Mouse (Mus musculus): ENCODE measurements around the gene Tnnt2. TPM values are rescaled to one million over a fixed set of nuclear protein-coding genes. Genes with fewer than 3 reads are reported as not detected.
A peak's percentile ranks its signal among the peaks of the same experiment; 100 is the strongest.

The Tnnt2 gene
- total and polyA plus RNA-seq, 3 experiments: 3,392 to 9,301 (median 8,290) TPM

GRCm38 (mm10) chr1:135854591-135855343 is 18.6 kb downstream of the Tnnt2 start:
- no peak for DNase-seq
- TF ChIP-seq CTCF (IDR thresholded peaks at IDR 0.05): no peak
- peak; percentile 84 for TF ChIP-seq EP300 (IDR thresholded peaks at IDR 0.05; ENCODE audit: insufficient read depth, low read depth, low read length)
- TF ChIP-seq POLR2A (IDR thresholded peaks at IDR 0.05; ENCODE audit: insufficient read depth, low read depth, low read length): peak; percentile 70
- H3K27ac ChIP-seq: no peak overlapping the region

GRCm38 (mm10) chr1:135855344-135855687 is 19.2 kb downstream of the Tnnt2 start:
- H3K4me3 ChIP-seq: no peak overlapping the region
- H3K27ac ChIP-seq: no peak overlapping the region
- intact Hi-C loops (cut with DNase I): no loop called here
- 58% methylated on average over 1 of the region's 1 CpGs for WGBS
- no peaks in the 10 kb centered on the region for H3K79me2 ChIP-seq (replicated peaks; ENCODE audit: control insufficient read depth, insufficient read depth, low read length)
- H3K27me3 ChIP-seq (ENCODE audit: control insufficient read depth, insufficient read depth, low read length): no peaks in the 10 kb centered on the region
- H3K36me3 ChIP-seq (ENCODE audit: control insufficient read depth, insufficient read depth, low read length): no peaks in the 10 kb centered on the region
- peak; percentile 44; the same call in 1 of the 2 replicates for TF ChIP-seq POLR2A (IDR thresholded peaks at IDR 0.05; ENCODE audit: insufficient read depth, low read depth, low read length)
- peak; percentile 45; the same call in 1 of the 2 replicates for TF ChIP-seq EP300 (IDR thresholded peaks at IDR 0.05; ENCODE audit: insufficient read depth, low read depth, low read length)
- no peak for TF ChIP-seq CTCF (IDR thresholded peaks at IDR 0.05)
- H3K9ac ChIP-seq (ENCODE audit: low read depth, low read length): no peak overlapping the region
- peaks cover 2% of the 10 kb centered on the region; the same call in 1 of the 2 replicates for H3K4me1 ChIP-seq (ENCODE audit: control insufficient read depth, insufficient read depth, low read length)
- DNase-seq: no peak

More at GRCm38 (mm10) chr1:135854591-135855343, 18.6 kb downstream of the Tnnt2 start:
- 54% methylated on average over 6 of the region's 6 CpGs for WGBS
- Histone ChIP-seq H3K79me2 (replicated peaks; ENCODE audit: control insufficient read depth, insufficient read depth, low read length) (no peaks in the 10 kb centered on the region), H3K27me3 (ENCODE audit: control insufficient read depth, insufficient read depth, low read length) (no peaks in the 10 kb centered on the region), H3K4me3 (no peak overlapping the region), H3K36me3 (ENCODE audit: control insufficient read depth, insufficient read depth, low read length) (no peaks in the 10 kb centered on the region), H3K9ac (ENCODE audit: low read depth, low read length) (no peak overlapping the region), H3K4me1 (ENCODE audit: control insufficient read depth, insufficient read depth, low read length) (peaks cover 2% of the 10 kb centered on the region; the same call in 1 of the 2 replicates)
- intact Hi-C loops (cut with DNase I): no loop called here

- H3K36me3 ChIP-seq (ENCODE audit: control insufficient read depth, insufficient read depth, low read length): no peaks in the 10 kb centered on the region
- no peak overlapping the region for H3K27ac ChIP-seq
- no peaks in the 10 kb centered on the region for H3K79me2 ChIP-seq (replicated peaks; ENCODE audit: control insufficient read depth, insufficient read depth, low read length)
- DNase-seq: no peak
- WGBS: 50% methylated on average over 4 of the region's 4 CpGs
- H3K9ac ChIP-seq (ENCODE audit: low read depth, low read length): no peak overlapping the region
- H3K27me3 ChIP-seq (ENCODE audit: control insufficient read depth, insufficient read depth, low read length): no peaks in the 10 kb centered on the region
- TF ChIP-seq POLR2A (IDR thresholded peaks at IDR 0.05; ENCODE audit: insufficient read depth, low read depth, low read length): no peak; the same call in 1 of the 2 replicates
- TF ChIP-seq EP300 (IDR thresholded peaks at IDR 0.05; ENCODE audit: insufficient read depth, low read depth, low read length): 0 out of 2 replicates have a peak, but pooled peaks have one; percentile 4
- TF ChIP-seq CTCF (IDR thresholded peaks at IDR 0.05): no peak
- H3K4me3 ChIP-seq: no peak overlapping the region
- H3K4me1 ChIP-seq (ENCODE audit: control insufficient read depth, insufficient read depth, low read length): peaks cover 2% of the 10 kb centered on the region; the same call in 1 of the 2 replicates
- intact Hi-C loops (cut with DNase I): no loop called here
These were observed 19.9 kb downstream of the Tnnt2 start for GRCm38 (mm10) chr1:135856070-135856469.

GRCm38 (mm10) chr1:135857137-135857775 is 21.1 kb downstream of the Tnnt2 start:
- Histone ChIP-seq H3K36me3 (ENCODE audit: control insufficient read depth, insufficient read depth, low read length) (no peaks in the 10 kb centered on the region), H3K4me3 (no peak overlapping the region), H3K27ac (no peak overlapping the region), H3K27me3 (ENCODE audit: control insufficient read depth, insufficient read depth, low read length) (no peaks in the 10 kb centered on the region), H3K9ac (ENCODE audit: low read depth, low read length) (no peak overlapping the region), H3K79me2 (replicated peaks; ENCODE audit: control insufficient read depth, insufficient read depth, low read length) (no peaks in the 10 kb centered on the region), H3K4me1 (ENCODE audit: control insufficient read depth, insufficient read depth, low read length) (peaks cover 4% of the 10 kb centered on the region)
- no peak for DNase-seq
- TF ChIP-seq POLR2A (IDR thresholded peaks at IDR 0.05; ENCODE audit: insufficient read depth, low read depth, low read length): 0 out of 2 replicates have a peak, but pooled peaks have one; percentile 26
- TF ChIP-seq CTCF (IDR thresholded peaks at IDR 0.05): no peak
- WGBS: 54% methylated on average over 11 of the region's 11 CpGs
- intact Hi-C loops (cut with DNase I): no loop called here

- no peak overlapping the region for H3K4me3 ChIP-seq
- no peak overlapping the region for H3K9ac ChIP-seq (ENCODE audit: low read depth, low read length)
- WGBS: 87% methylated on average over 7 of the region's 7 CpGs
- H3K36me3 ChIP-seq (ENCODE audit: control insufficient read depth, insufficient read depth, low read length): no peaks in the 10 kb centered on the region
- intact Hi-C loops (cut with DNase I): no loop called here
- DNase-seq: no peak
- H3K27me3 ChIP-seq (ENCODE audit: control insufficient read depth, insufficient read depth, low read length): no peaks in the 10 kb centered on the region
- peaks cover 7% of the 10 kb centered on the region for H3K4me1 ChIP-seq (ENCODE audit: control insufficient read depth, insufficient read depth, low read length)
- no peak overlapping the region for H3K27ac ChIP-seq
- TF ChIP-seq POLR2A (IDR thresholded peaks at IDR 0.05; ENCODE audit: insufficient read depth, low read depth, low read length) (no peak), EP300 (IDR thresholded peaks at IDR 0.05; ENCODE audit: insufficient read depth, low read depth, low read length) (no peak), CTCF (IDR thresholded peaks at IDR 0.05) (no peak)
- H3K79me2 ChIP-seq (replicated peaks; ENCODE audit: control insufficient read depth, insufficient read depth, low read length): no peaks in the 10 kb centered on the region
These were observed 22.4 kb downstream of the Tnnt2 start for GRCm38 (mm10) chr1:135858533-135858932.

- Histone ChIP-seq H3K4me1 (ENCODE audit: control insufficient read depth, insufficient read depth, low read length) (peaks cover 7% of the 10 kb centered on the region), H3K79me2 (replicated peaks; ENCODE audit: control insufficient read depth, insufficient read depth, low read length) (no peaks in the 10 kb centered on the region), H3K27me3 (ENCODE audit: control insufficient read depth, insufficient read depth, low read length) (no peaks in the 10 kb centered on the region), H3K36me3 (ENCODE audit: control insufficient read depth, insufficient read depth, low read length) (no peaks in the 10 kb centered on the region), H3K9ac (ENCODE audit: low read depth, low read length) (no peak overlapping the region), H3K27ac (no peak overlapping the region), H3K4me3 (no peak overlapping the region)
- no peak for DNase-seq
- intact Hi-C loops (cut with DNase I): no loop called here
- 90% methylated on average over 5 of the region's 5 CpGs for WGBS
- TF ChIP-seq EP300 (IDR thresholded peaks at IDR 0.05; ENCODE audit: insufficient read depth, low read depth, low read length) (no peak), POLR2A (IDR thresholded peaks at IDR 0.05; ENCODE audit: insufficient read depth, low read depth, low read length) (no peak), CTCF (IDR thresholded peaks at IDR 0.05) (no peak)
These were observed 24.9 kb downstream of the Tnnt2 start for GRCm38 (mm10) chr1:135861091-135861490.

All from heart, adult 2 months (tissue).